Mouse (Mus musculus): Measurements from ENCODE around the gene Gm21411. TPM values are rescaled to one million over a fixed set of nuclear protein-coding genes. Genes with fewer than 3 reads are reported as not detected.
"Not testable (repeated sequence)": the region's sequence is repeated elsewhere in the genome, so short reads cannot be mapped to it uniquely, and the experiment has no call there.

Gm21411 gene
- total and polyA plus RNA-seq, 3 experiments: not detected

- TF ChIP-seq UBTF (IDR thresholded peaks at IDR 0.05; ENCODE audit: borderline replicate concordance, insufficient read depth, low read depth, low read length): no peak
- no peak for TF ChIP-seq TBP (IDR thresholded peaks at IDR 0.05; ENCODE audit: low read depth, low read length)
- TF ChIP-seq TAL1 (IDR thresholded peaks at IDR 0.05; ENCODE audit: low read length): no peak
- no peak for TF ChIP-seq EP300 (IDR thresholded peaks at IDR 0.05; ENCODE audit: low read depth in 1 of 2, low read length in 2 of 2)
- TF ChIP-seq CHD2 (IDR thresholded peaks at IDR 0.05; ENCODE audit: low read length): no peak
- Histone ChIP-seq H3K27me3 (ENCODE audit: control insufficient read depth in 1 of 2, insufficient read depth in 2 of 2, low read length in 2 of 2) (no peaks in the 10 kb centered on the region), H3K36me3 (ENCODE audit: control insufficient read depth in 1 of 2, insufficient read depth in 2 of 2, low read length in 2 of 2) (no peaks in the 10 kb centered on the region), H3K79me2 (ENCODE audit: control insufficient read depth, insufficient read depth, low read length, poor library complexity) (no peaks in the 10 kb centered on the region), H3K4me1 (ENCODE audit: control insufficient read depth in 1 of 2, insufficient read depth in 2 of 2, low read length in 2 of 2) (no peaks in the 10 kb centered on the region), H3K27ac (ENCODE audit: control insufficient read depth, low read depth, low read length) (no peak overlapping the region), H3K4me3 (ENCODE audit: control insufficient read depth in 1 of 2, insufficient read depth in 1 of 2, low read depth in 2 of 2, low read length in 2 of 2) (no peak overlapping the region), H3K9ac (ENCODE audit: control insufficient read depth, low read depth, low read length, poor library complexity, severe bottlenecking) (no peak overlapping the region), H3K9me3 (replicated peaks; ENCODE audit: insufficient read depth, low read length) (no peaks in the 10 kb centered on the region)
- no peak for DNase-seq (ENCODE audit: low read depth, low spot score)
These were observed 5.8 kb upstream of the Gm21411 start for GRCm38 (mm10) chr4:146915196-146915595.

GRCm38 (mm10) chr4:146908131-146908530 is 1.3 kb downstream of the Gm21411 start:
- H3K9me3 ChIP-seq (replicated peaks; ENCODE audit: insufficient read depth, low read length); H3K27ac ChIP-seq (ENCODE audit: control insufficient read depth, low read depth, low read length): not testable (repeated sequence)

GRCm38 (mm10) chr4:146904782-146905181 is 4.6 kb downstream of the Gm21411 start:
- not testable (repeated sequence) for H3K79me2 ChIP-seq (ENCODE audit: control insufficient read depth, insufficient read depth, low read length, poor library complexity); DNase-seq (ENCODE audit: low read depth, low spot score); H3K36me3 ChIP-seq (ENCODE audit: control insufficient read depth in 1 of 2, insufficient read depth in 2 of 2, low read length in 2 of 2); H3K4me3 ChIP-seq (ENCODE audit: control insufficient read depth in 1 of 2, insufficient read depth in 1 of 2, low read depth in 2 of 2, low read length in 2 of 2); H3K27ac ChIP-seq (ENCODE audit: control insufficient read depth, low read depth, low read length); H3K4me1 ChIP-seq (ENCODE audit: control insufficient read depth in 1 of 2, insufficient read depth in 2 of 2, low read length in 2 of 2); H3K9ac ChIP-seq (ENCODE audit: control insufficient read depth, low read depth, low read length, poor library complexity, severe bottlenecking); H3K9me3 ChIP-seq (replicated peaks; ENCODE audit: insufficient read depth, low read length); H3K27me3 ChIP-seq (ENCODE audit: control insufficient read depth in 1 of 2, insufficient read depth in 2 of 2, low read length in 2 of 2)

More at GRCm38 (mm10) chr4:146908131-146908530, 1.3 kb downstream of the Gm21411 start:
- not testable (repeated sequence) for H3K79me2 ChIP-seq (ENCODE audit: control insufficient read depth, insufficient read depth, low read length, poor library complexity); H3K9ac ChIP-seq (ENCODE audit: control insufficient read depth, low read depth, low read length, poor library complexity, severe bottlenecking); H3K36me3 ChIP-seq (ENCODE audit: control insufficient read depth in 1 of 2, insufficient read depth in 2 of 2, low read length in 2 of 2); H3K4me3 ChIP-seq (ENCODE audit: control insufficient read depth in 1 of 2, insufficient read depth in 1 of 2, low read depth in 2 of 2, low read length in 2 of 2); H3K4me1 ChIP-seq (ENCODE audit: control insufficient read depth in 1 of 2, insufficient read depth in 2 of 2, low read length in 2 of 2); H3K27me3 ChIP-seq (ENCODE audit: control insufficient read depth in 1 of 2, insufficient read depth in 2 of 2, low read length in 2 of 2); DNase-seq (ENCODE audit: low read depth, low spot score)

GRCm38 (mm10) chr4:146903126-146903525 is 6.3 kb downstream of the Gm21411 start:
- H3K4me3 ChIP-seq (ENCODE audit: control insufficient read depth in 1 of 2, insufficient read depth in 1 of 2, low read depth in 2 of 2, low read length in 2 of 2); H3K79me2 ChIP-seq (ENCODE audit: control insufficient read depth, insufficient read depth, low read length, poor library complexity); DNase-seq (ENCODE audit: low read depth, low spot score); H3K4me1 ChIP-seq (ENCODE audit: control insufficient read depth in 1 of 2, insufficient read depth in 2 of 2, low read length in 2 of 2); H3K27me3 ChIP-seq (ENCODE audit: control insufficient read depth in 1 of 2, insufficient read depth in 2 of 2, low read length in 2 of 2); H3K9ac ChIP-seq (ENCODE audit: control insufficient read depth, low read depth, low read length, poor library complexity, severe bottlenecking); H3K9me3 ChIP-seq (replicated peaks; ENCODE audit: insufficient read depth, low read length); H3K27ac ChIP-seq (ENCODE audit: control insufficient read depth, low read depth, low read length); H3K36me3 ChIP-seq (ENCODE audit: control insufficient read depth in 1 of 2, insufficient read depth in 2 of 2, low read length in 2 of 2): not testable (repeated sequence)

Other genes with a start within 250 kb of the Gm21411 start
- not detected in 2 replicates for gene Zfp989, start 62.4 kb upstream of the Gm21411 start, total RNA-seq (2012; rRNA removed)
- under 1 TPM in 1 of 2 experiments, not detected in 1; 0.04 TPM for gene Zfp989, start 62.4 kb upstream of the Gm21411 start, polyA plus RNA-seq (2012; ENCODE audit: insufficient read depth in 1 of 2, insufficient read length in 2 of 2, low read depth in 1 of 2, low replicate concordance in 2 of 2, missing spikeins in 1 of 2)
- gene Rex2, start 112.3 kb upstream of the Gm21411 start, total RNA-seq (2012; rRNA removed): 1.1 and 1.4 TPM in 2 replicates
- under 1 TPM in 1 of 2 experiments, not detected in 1; 0.52 TPM for gene Rex2, start 112.3 kb upstream of the Gm21411 start, polyA plus RNA-seq (2012; ENCODE audit: insufficient read depth in 1 of 2, insufficient read length in 2 of 2, low read depth in 1 of 2, low replicate concordance in 2 of 2, missing spikeins in 1 of 2)
- gene Zfp991, start 222.4 kb upstream of the Gm21411 start, total RNA-seq (2012; rRNA removed): 0.88 and 1.7 TPM in 2 replicates
- 1 to 10 TPM in 1 of 2 experiments, not detected in 1; 1.9 TPM for gene Zfp991, start 222.4 kb upstream of the Gm21411 start, polyA plus RNA-seq (2012; ENCODE audit: insufficient read depth in 1 of 2, insufficient read length in 2 of 2, low read depth in 1 of 2, low replicate concordance in 2 of 2, missing spikeins in 1 of 2)

All from MEL (cell line).